Mouse (Mus musculus): Measurements from ENCODE around the gene Dusp12. TPM values are rescaled to one million over a fixed set of nuclear protein-coding genes. Genes with fewer than 3 reads are reported as not detected.

Gene Dusp12
- polyA plus RNA-seq, 1 experiment from 2014 or later = 34.6 TPM

Other genes starting within 250 kb of the Dusp12 start
- 4.0 and 4.9 TPM in 2 replicates for gene Olfml2b, start 241.0 kb downstream of the Dusp12 start, polyA plus RNA-seq (2016; fragmentation: Nextera tagmentation; extraction: Ambion mirVana)
- 9.3 and 10.7 TPM in 2 replicates for gene Atf6, start 17.8 kb downstream of the Dusp12 start, polyA plus RNA-seq (2016; fragmentation: Nextera tagmentation; extraction: Ambion mirVana)
- gene Gm26620, start 475 bp downstream of the Dusp12 start, polyA plus RNA-seq (2016; fragmentation: Nextera tagmentation; extraction: Ambion mirVana) = 0.33 TPM in 1 of 2 replicates, not detected in the other
- 0.14 and 0.18 TPM in 2 replicates for gene Fcrlb, start 27.4 kb upstream of the Dusp12 start, polyA plus RNA-seq (2016; fragmentation: Nextera tagmentation; extraction: Ambion mirVana)
- not detected in 2 replicates for gene Fcrla, start 42.0 kb upstream of the Dusp12 start, polyA plus RNA-seq (2016; fragmentation: Nextera tagmentation; extraction: Ambion mirVana)
- gene Fcgr2b, start 91.0 kb upstream of the Dusp12 start, polyA plus RNA-seq (2016; fragmentation: Nextera tagmentation; extraction: Ambion mirVana) = 0.27 and 0.33 TPM in 2 replicates
- 0.19 TPM in 1 of 2 replicates, not detected in the other for gene Fcgr4, start 133.4 kb upstream of the Dusp12 start, polyA plus RNA-seq (2016; fragmentation: Nextera tagmentation; extraction: Ambion mirVana)
- gene Fcgr3, start 179.4 kb upstream of the Dusp12 start, polyA plus RNA-seq (2016; fragmentation: Nextera tagmentation; extraction: Ambion mirVana) = 5.8 and 9.8 TPM in 2 replicates
- 1.7 and 3.6 TPM in 2 replicates for gene Cfap126, start 228.4 kb upstream of the Dusp12 start, polyA plus RNA-seq (2016; fragmentation: Nextera tagmentation; extraction: Ambion mirVana)

Measured in midbrain, embryonic 12.5 days (tissue).